Mouse (Mus musculus): ENCODE results near the gene Fbxl12.
"Not testable (repeated sequence)": the region's sequence is repeated elsewhere in the genome, so short reads cannot be mapped to it uniquely, and the experiment has no call there.

Gene Fbxl12

DNA sequence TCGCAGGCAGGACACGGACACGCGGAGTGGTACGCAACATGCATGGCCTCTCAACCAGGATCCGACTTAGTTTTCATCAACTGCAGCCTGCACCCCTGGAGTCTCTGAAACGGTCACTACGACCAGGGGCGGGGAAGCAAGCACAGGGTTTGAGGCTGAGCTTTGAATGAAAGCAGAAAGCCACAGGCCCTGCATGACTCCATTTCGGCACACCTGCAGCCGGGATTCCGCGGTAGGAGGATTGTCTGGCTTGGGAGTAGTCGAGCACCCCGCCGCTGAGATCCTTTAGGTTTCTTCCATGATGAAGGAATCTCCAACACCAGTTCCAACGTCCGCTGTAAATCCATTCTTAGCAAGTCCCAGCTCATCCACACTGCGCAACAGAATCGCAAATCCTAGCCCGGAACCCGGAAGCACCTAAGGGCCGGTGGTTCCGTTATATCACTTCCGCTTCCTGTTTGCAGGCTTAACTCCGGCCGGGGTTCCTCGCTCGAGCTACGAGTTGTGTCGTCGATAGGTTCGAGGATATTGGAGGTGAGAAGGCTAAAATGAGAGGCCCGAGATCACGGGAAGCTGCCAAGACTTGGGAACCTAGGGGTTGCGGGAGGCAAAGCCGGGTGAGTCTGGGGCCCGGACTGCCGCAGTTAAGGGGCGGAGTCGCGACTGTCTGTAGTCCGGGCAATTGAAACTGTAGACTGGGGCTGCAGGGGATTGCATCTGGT lies at the start of gene Fbxl12:
Gene Fbxl12, minus strand, starts transcription at position 408 of the 722 bp plus-strand sequence.
- peak; percentile 82 for DNase-seq

DNA sequence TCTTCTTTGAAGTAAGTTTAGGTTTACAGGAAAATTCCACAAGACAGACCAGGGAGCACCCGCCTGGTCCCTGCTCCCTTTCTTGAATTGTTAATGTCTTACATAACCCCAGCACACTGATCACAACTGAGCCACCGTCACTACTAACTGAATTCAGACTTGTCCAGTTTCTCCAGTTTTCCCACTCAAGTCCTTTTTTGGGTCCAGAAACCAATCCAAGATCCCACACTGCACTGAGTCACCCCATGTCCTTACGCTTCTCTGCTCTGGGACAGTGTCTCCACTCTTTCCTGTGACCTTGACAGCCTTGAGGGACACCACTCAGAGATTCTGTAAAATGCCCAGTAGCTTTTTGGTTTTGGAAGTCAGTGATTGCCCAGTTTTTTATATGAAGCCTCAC lies 48.3 kb upstream of the Fbxl12 start:
- DNase-seq, result no peak

GRCm38 (mm10) chr9:20690449-20690848 lies 45.9 kb upstream of the Fbxl12 start:
- not testable (repeated sequence) for DNase-seq

GRCm38 (mm10) chr9:20689913-20690312 lies 45.3 kb upstream of the Fbxl12 start:
- DNase-seq, result no peak

DNA sequence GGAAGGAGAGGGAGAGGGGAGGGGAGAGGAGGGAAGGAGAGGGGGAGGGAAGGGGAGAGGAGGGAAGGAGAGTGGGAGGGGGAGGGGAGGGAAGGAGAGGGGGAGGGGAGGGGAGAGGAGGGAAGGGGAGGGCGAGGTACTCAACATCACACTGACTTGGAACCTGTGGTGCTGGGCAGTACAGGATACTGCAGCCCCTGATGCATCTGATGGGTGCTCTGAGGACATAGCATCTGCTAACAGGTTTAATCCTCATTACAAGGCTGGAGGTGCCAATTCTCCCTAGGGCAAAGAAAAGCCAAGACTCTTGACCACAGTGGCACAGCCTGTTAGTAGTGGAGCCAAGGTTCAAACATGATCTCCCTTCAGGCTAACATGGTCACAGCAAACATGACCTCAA lies 44.8 kb upstream of the Fbxl12 start:
- DNase-seq, result no peak

DNA sequence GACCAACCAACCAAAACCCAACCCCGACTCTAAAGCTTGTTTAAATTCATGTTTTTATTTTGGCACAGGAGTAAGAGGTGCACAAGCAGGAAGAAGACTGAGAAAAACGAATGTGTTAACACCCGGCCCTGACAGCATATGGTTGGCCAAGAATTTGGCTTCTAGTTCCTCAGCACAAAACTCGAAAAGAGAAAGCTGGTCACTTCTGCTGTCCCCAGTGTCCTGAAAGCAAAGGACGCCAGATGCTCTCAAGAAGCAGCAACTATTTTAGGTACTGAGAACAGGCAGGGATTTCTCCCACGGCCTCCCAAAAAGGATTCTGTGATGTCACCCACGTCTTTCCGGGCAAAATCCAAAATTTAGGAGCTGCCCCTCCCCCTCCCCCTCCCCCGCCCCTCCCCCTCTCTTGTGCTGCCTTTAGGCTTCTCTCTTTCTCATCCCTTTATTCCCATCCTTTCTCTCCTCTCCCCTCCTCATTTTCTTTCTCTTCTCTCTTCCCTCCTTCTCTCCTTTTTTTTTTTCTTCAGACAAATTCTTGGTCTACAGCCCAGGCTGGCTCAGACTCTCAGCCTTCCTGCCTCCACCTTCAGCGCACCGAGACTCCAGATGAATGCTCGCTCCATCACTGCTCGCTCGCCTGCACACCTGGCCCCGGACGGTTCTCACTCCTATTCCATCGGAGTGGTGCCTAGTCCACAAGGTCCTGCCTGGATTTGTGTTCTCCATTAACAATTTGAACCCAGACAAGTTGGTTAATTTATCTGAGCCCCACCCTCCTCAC lies 40.7 kb upstream of the Fbxl12 start:
- DNase-seq, result no peak

- no peak for DNase-seq
These were observed 37.8 kb upstream of the Fbxl12 start for GRCm38 (mm10) chr9:20682389-20682722.

- DNase-seq, result no peak
These were observed 37.2 kb upstream of the Fbxl12 start for GRCm38 (mm10) chr9:20681546-20682388.

DNA sequence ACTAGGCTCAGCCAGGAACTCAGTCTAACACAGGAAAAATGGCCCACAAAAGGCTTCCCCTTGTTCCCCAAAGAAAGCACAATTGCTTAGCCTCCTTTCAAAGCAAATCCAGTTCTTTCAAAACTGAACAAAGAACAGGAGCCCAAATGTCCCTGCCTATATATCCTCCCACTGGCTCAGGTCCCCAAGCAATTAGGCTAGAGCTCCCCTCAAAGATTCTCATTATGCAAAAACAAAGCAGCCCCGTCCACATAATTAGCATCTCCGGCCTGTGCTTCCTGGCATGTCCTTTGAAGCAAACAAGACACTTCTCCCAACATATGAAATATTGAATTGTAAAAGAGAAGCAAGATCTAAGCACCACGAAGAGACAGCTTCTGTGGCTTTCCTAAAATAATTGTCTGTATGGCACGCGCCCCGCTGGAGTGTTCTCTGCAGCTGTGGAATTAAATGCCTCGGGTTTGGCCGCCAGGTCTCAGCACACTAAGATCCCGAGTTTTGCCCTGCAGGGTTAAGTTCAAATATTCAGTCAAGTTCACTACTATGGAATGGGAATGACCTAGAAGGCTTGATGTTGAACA lies 35.9 kb upstream of the Fbxl12 start:
- DNase-seq, result no peak

DNA sequence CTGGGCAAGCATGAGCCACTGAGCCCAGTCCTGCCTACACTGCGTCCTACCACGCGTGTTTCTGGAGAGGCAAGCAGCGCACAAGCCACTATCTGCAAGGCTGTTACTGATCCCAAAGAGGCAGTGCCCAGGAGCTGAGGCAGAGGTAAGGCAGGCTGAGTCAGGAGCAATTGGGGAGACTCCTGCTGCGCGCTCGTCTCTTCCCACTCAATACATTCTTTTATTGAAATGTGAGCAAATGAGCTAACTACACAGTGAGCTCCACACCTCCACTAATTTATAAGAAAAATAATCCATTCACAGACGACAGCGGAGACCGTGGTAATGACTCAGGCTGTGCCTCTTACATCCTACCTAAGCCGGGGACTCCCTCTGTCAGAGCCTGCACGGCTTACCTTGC lies 33.3 kb upstream of the Fbxl12 start:
- DNase-seq, result no peak

GRCm38 (mm10) chr9:20672047-20672446 lies 27.5 kb upstream of the Fbxl12 start:
- no peak for DNase-seq

- DNase-seq, result no peak
These were observed 23.5 kb upstream of the Fbxl12 start for GRCm38 (mm10) chr9:20668065-20668464.

DNA sequence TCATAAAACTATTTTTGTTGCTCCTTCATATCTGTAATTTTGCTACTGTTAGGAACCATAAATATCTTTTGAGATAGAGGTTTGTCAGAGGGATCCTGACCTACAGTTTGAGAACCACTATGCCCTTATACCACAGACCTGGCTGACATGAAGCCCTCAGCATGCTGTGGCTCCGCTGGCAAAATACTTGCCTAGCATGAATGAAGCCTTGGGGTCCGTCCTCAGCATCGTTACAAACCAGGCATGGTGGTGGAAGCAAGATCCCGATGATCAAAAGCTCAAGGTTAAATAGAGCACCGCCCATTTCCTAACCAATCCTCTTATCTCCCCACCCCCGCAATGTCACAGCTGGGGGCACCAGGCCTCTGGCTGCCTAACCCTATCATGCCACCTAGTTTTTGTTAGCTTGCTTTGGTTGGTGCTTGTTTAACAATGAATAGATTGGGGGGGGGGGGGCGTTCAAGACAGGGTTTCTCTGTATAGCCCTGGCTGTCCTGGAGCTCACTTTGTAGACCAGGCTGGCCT lies 22.0 kb upstream of the Fbxl12 start:
- no peak for DNase-seq

DNA sequence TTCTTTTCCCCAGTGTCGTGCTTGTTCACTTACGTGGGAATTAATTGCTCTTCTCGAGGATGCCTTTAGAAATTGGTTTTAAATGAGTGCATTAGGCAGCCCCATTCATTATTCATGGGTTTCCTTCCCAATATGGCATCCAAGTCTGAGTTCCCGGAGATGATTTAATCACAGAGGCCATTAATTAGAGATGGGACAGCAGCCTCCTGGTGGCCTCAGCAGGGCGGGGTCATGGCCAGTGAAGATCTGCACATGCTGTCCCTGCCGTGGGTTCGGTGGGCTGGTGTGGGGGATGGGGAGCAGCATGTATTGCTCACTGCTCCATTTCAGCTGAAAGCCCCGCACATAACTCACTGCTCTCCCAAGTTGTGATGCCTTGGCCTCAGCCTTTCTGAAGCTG lies 21.4 kb upstream of the Fbxl12 start:
- DNase-seq, result no peak

DNA sequence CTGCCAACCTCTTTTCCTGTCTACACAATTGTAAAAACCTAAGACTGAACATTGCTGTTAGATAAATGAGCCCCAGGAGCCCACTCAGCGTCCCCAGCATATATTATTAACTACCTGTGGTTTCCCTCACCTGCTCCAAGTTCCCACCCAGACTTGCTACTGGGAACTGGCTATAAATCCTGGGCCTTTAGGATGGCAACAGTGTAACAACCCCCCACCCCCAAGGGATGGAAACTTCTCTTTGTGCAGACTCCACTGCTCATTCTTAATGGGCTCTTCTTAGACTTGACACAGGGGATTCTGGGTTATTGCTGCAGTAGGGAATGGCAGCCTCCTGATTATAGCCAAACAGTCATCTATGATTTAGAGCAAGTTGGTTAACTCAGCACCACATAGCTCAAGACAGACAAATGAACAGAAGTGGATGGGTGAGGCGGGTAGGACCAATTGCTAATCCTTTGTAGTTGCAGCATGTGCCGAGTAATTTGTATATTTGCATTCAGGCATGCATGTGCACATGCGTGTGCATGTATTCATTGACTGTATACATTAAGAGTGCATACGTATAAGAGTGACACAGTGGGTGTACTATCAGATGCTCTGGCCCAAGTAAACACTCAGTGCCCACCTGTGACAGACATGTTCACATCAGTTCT lies 20.5 kb upstream of the Fbxl12 start:
- DNase-seq, result no peak

- no peak for DNase-seq
These were observed 19.8 kb upstream of the Fbxl12 start for GRCm38 (mm10) chr9:20664366-20664765.

GRCm38 (mm10) chr9:20663956-20664355 lies 19.4 kb upstream of the Fbxl12 start:
- no peak for DNase-seq

DNA sequence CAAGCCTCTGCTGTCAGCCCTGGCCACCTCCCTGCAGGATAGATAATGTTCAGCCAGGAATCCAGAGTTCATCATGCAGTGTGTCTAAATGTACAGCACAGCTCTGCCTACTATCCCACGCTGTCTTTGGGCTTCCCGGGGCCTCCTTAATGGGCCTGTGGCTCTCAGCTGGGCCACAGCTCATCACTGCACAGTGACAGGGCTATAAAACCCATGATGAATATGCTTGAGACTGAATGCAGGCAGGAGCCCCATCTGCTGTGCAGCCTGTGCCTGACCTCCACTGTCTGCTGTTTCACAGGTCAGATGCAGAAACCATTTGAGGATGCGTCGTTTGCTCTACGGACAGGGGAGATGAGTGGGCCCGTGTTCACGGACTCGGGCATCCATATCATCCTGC lies 18.3 kb upstream of the Fbxl12 start:
- no peak for DNase-seq

- peak; percentile 72 for DNase-seq
These were observed 17.8 kb upstream of the Fbxl12 start for GRCm38 (mm10) chr9:20662325-20662724.

- DNase-seq, result no peak
These were observed 13.0 kb upstream of the Fbxl12 start for GRCm38 (mm10) chr9:20657546-20657945.

DNA sequence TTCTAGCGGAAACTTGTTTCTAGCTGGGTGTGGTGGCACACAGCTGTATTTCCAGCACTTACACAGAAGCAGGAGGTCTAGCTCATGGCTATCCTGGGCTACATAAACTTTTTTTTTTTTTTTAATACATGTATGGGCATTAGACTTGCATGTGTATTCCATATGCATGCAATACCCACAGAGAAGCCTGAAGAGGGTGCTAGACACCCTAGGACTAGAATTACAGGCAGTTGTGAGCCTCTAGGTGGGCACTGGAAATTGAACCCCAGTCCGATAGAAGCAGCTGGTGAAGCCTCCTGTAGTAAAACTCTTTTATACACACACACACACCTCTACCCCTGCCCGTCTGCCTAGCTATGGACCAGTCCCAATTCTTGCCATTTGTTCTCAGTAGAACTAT lies 9.3 kb upstream of the Fbxl12 start:
- no peak for DNase-seq

GRCm38 (mm10) chr9:20652260-20652658 lies 7.7 kb upstream of the Fbxl12 start:
- no peak for DNase-seq
